Mouse (Mus musculus) adrenal gland, postnatal 10 days (tissue): ENCODE measurements at regions not wholly inside any gene's neighbourhood (a gene's known extent, or its start where the extent isn't known, plus 50 kb on each side); places are given as distances from the start of the nearest gene placed in this dataset.
A peak's percentile ranks its signal among the peaks of the same experiment; 100 is the strongest.

Source experiments
- DNase-seq: peaks from one replicate; pipeline ENCODE4 v3.0.0; 2021; ENCODE audit warnings: mixed read lengths

DNA sequence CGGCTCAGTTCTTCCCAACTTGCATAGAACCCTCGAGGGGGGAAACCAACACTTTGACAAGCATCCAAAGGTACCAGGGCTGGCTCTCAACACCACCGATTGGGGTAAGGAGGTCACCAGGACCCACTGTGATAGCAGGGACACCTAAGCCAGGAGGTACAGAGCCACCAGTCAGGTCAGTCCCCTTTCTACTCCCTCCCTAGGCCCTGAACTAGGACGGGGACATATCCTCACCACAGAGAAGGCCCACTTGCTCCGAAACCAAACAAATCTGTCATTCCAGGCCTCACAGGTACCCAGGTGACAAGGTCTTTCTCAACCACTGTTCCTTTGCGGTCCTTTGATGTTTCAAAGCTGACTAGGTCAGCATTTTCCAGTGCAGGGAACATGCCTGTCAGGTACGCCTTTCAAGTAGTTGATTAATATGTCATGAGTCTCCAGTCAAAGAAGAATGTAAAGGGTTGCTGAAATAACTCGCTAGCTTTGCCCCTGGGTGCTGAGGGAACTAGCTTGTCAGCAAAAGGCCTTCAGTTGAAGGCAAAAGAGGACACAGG, 95.4 kb downstream of the Zfp36l1 start:
- no peak for DNase-seq

DNA sequence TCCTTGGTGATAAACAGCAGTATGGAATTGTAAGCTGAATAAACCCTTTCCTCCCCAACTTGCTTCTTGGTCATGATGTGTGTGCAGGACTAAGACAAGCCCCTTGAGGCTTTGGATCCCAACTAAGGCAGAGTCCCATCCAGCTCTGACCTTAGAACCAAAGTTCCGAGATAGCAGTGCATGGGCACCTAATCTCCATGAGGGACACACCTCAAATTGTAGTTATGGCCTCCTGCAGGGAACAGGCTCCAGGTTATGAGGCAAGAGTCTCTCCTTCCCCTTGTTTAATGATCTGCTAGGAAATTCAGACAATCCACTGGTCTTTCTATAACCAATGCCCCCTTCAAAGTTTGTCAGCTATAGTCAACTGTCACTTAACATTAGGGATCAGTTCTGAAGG, 96.9 kb downstream of the Zfp36l1 start:
- no peak for DNase-seq

DNA sequence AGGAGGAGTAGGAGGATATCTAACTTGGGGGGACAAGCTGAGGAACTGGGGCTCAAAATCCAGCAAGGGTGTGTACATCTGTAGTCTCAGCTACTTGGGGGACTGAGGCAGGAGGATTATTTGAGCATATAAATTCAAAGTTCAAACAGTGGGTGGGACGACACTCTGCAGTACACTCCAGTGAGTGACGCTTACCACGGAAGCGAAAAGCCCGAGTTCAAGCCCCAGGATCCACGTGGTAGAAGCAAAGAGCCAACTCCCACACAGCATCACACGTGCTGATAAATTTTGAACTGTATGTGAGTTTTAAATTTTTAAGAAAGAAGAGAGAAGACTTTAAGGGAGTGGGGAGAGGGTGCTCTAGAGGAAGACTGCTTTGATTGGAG, 98.2 kb downstream of the Zfp36l1 start:
- DNase-seq, result no peak

DNA sequence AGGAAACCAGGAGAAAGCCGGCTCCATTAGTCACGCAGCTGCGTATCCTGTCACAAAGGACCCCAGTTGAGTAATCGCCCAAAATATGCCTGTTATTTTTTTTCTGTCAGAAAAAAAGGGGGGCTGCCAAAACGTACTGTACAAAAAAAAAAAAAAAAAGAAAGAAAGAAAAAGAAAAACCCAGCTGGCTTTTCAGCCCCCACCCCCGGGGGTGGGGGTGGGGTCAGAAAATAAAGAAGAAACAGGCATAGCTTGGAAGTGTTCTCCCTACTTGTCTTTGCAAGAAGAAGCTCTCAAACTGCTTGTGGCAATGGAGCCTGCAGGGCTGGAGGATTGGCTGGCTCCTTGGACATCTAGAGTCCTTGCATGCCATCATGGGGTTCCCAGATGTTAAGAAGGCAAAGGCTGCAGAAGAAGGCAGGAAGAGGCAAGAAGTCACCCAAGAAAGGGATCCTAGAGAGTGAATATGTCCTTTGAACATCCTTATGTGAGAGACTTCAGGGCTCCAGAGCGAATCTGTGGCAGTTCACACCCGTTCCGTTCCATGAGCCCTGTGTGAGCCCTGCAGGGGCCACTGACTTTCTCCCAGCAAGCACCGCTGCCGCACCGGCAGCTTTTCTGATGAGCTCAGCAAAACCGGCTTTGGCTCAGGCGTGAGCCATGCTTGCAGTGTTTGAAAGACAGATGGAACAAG, 98.8 kb downstream of the Zfp36l1 start:
- peak; percentile 53 for DNase-seq

DNA sequence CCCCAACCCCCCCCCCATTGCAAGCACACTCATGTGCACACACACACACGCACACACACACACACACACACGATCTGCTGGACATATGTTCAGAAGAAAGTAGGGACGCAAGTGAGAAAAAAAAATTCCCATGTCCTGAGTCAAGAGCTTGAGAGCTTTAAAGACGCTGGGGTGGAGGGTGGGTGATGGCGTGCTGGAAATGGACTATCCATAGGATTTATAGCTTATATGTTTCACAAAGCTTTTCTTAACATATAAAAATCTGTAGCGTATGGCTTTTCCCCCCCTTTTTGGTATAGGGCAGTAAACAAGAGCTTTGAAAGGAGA, 99.3 kb downstream of the Zfp36l1 start:
- no peak for DNase-seq

DNA sequence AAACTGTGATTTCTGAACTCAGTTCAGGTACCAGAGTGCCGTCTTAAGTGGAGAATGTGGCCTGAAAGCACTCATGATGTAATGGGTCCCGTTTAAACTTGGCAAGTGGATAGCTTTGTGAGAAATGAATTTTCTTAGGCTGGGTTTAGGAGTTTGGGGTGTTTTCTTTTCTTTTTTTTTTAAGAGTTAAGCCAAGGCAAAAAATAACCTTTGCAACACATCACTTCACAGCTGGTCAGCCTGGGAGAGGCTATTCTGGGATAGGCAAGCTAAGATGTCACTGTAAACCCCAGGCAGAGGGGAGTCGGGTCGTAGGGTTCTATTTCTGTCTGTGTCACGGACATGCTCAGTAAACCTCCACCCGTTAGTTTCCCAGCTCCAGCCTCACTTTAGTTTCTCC, 100.9 kb downstream of the Zfp36l1 start:
- no peak for DNase-seq

DNA sequence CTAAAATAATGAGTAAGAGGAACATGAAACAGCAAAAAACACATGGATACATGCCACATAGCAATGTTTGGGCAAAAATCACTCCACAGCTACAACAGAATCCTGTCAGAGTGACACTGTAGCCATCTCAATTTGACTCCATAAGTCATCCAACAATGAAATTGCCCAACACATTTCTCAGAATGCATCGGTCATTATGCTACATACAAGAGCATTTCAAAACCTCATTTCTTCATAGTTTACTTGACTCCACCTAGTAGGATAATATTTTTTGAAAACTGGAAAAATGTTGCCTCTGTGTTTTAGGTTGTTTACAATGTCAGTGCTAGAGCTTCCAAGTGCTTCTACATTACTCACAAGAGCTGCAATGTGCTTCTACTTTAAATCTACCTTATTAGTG, 101.9 kb downstream of the Zfp36l1 start:
- no peak for DNase-seq

DNA sequence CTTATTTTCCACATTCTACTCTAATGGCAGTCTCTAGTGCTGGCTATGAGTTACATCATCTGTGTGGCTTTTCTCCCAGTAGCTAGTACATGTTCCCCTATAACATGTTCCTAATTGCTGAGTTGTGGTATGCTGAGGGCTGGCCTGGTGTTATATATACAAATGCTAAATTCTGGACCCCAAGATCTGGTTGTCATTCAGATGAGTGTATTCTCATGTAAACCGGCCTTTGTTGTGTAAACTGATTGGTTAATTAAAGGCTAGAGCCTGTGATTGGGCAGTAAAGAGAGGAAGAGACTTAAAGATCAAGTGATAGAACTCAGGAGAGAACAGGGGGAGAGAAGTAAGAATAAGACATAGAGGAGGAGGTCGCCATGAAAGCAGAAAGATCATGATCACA, 102.6 kb downstream of the Zfp36l1 start:
- DNase-seq, result no peak

DNA sequence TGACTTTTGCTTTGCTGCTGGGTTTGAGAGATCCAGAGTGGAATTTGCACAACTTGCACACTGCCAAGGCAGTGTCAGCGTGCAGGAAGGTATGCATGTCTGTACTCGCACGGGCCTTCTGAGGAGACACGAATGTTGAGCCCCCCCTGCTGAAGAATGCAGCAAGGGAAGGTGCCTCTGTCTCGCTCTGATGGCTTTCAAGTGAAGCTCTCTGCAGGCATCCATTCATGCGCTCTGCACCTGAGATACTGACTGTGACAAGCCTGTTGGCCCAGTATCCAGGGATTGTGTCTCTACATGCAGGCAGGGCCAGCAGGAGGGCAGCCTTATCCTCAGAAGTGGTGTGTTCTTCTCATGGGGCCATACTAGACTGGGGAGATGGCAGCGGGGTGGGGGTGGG, 105.0 kb downstream of the Zfp36l1 start:
- DNase-seq, result no peak

DNA sequence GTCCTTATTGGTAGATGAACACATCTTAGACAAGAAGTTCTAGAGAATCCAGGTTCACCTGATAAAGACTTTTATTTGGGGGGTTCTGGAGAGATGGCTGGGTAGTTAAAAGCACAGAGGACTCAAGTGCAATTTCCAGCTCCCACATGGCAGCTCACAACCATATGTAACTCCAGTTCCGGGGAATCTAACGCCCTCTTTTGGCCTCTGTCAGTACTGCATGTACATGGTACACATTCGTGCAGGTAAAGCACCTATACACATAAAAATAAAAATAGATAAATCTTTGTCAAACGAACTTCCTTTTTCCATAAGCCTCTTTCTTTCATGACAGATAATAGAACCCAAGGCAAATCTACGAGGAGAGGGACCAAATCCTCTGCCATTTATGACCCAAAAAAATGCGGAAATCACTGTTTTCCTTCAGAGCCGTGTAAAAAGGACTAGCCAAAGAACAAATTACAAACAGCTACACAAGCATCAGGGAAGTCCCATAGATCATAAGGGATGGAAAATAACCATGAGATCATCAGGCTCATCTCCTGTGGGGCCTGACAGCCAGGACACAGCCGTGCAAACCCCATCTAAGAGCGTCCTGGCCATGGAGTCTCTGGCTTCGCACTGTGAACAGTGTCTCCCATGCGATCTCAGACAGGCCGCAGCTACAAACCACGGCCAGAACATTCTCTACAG, 107.4 kb downstream of the Zfp36l1 start:
- DNase-seq, result no peak

DNA sequence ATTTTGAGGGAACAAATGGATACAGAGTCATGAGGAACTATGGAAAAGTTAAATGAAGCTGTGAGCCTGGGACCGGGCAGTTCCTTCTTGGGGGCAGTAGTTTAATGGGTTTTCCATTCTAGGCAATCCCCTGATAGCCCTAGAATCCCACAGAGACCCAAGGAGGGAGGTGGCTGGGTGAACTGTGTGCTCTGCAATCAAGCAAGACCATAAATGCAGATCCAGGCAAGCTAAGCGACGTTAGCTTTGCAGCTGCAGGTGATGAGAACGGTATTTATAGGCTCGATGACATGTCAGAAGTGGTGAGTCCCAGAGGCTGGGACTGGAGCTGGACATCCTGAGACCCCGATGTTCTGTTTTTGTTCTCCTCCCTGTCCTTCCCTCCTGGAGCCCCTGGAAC, 108.2 kb downstream of the Zfp36l1 start:
- no peak for DNase-seq

DNA sequence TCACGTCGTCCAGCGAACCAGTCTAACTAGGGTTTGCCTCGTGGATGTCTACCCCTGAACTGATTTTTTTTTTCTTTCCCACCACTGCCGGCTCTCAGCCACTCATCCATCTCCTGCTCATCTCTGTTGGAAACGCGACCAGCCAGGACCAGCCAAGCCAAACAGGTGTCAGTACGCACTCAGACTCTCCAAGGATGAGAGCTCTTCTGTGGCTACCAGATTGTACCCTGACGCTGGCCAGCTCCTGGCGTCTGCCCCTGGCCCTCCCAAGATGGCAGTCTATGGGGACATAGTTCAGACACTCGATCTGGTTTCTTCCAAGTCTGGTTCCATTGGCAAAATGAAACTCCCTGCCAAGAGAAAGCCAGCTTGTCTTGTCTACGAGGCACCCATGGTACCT, 109.3 kb downstream of the Zfp36l1 start:
- no peak for DNase-seq

DNA sequence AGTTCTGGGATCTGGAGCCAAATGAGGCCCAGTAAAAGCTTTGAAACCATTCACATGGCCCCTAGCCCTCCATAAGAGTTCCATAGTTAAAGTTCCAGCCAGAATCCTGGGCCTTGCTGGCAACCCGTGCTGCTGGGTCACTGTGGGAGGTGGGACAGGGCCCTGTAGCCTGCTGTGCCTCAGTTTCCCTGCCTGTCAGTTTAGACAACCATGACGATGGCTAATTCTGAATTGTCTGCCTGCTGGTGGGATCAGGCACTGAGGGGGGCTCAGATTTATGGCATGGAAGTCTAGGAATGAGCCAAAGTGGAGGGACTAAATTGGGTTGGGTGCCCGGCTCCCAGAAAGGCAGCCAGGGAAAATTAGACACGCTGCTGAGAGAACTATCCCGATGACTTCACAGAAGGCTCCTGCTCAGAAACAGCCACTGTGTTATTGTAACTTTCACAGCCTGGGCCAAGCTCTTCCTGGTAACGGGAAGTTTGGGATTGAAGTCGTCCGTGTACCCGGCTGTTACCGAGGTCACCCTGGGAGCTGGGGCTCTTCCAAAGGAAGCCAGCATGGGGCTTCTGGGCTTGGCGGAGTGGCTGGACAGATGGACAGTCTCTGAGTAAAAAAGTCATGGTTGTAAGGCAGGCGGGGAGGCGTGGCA, 110.2 kb downstream of the Zfp36l1 start:
- DNase-seq, result no peak

DNA sequence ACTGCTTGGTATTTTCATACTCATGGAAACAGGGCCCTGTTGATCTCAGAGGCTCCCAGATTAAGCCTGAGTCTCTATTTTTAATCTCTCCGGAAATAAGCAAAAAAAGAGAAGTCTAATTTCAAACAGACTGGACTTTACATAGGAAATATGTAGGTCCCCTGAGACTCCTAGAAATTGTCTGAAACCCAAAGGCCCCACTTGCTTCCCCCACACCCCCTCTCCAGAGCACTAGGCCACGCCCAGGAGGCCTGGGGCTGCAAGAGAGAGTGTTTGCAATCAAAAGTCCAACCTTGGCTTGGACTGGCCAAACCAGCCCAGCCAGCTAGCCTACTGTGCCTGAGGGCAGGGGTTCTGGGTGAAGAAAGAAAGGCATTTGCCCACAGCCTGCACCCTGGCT, 111.0 kb downstream of the Zfp36l1 start:
- peak; percentile 45 for DNase-seq

DNA sequence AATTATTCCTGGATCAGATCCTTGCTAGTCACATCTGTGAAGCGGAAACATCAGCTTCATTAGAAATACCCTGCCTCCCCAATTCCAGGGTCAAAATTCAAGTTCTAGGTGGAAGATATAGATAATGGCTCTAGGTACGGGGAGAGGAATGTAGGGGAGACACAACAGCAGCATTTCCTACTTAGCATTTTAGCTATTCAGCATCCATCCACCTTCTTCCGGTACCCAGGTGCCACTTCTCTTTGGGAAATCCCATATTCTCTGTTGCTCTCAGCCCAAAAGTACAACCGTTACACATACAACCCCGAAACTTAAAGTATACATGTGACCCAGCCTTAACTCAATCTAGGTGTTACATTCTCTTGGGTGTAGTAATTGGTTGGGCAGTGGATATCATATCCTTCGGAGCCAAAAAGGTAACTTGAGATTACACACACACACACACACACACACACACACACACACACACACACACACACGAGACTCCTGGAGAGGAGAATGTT, 112.9 kb downstream of the Zfp36l1 start:
- no peak for DNase-seq

DNA sequence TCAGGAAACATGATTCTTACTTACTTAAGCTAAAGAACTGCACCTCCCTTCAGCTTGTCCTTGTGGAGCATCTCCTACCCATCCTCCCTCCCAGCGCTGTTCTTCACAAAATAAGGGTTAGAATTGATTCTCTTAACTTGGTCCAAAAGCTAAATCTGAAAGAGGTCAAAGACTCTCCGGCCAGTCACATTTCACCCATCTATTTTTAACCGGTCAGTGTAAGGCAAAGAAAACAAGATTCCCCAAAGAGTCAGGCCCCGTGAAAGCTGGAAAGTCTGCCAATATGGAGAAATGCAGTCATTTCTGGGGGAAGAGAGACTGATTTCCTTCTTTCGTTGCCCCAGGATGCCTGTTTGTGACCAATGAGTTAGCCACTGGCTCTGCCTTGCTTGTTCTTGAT, 114.0 kb downstream of the Zfp36l1 start:
- peak; percentile 36 for DNase-seq

DNA sequence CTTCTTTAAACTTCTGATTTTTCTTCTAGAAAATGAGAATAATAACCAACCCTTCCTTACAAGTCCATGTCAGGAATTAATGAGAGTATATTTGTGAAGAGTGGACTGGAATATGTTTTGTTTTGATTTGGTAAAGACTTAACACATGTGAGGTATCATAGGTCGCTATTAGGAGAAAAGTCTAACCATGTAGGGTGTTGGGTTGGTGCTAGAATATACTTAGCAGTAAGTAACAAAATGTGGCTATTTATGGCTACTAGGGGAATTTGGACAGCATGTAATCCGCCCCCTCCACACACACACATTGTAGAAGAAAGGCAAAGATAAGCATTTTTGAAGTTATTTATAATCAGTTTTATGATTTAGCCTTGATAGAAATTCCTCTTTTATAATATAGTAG, 114.5 kb downstream of the Zfp36l1 start:
- no peak for DNase-seq

DNA sequence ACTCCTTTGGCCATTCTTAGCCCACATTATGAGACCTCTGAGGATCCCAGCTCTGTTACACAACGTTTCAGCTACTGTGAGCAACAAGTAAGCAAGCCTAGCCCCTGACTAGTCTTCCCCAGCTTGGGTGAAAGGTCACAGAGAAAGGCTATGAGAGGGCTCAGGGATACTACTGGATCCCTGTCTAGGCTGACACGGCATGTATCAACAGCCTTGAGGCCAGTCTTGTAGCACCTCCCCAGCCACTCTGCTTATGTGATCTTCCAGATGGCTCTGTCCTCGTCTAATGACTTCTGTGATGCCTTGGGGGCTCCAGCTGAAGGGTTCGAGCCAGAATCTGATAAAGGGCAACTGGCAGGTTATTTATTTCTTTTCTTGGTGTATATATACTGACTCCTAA, 115.6 kb downstream of the Zfp36l1 start:
- DNase-seq, result no peak

DNA sequence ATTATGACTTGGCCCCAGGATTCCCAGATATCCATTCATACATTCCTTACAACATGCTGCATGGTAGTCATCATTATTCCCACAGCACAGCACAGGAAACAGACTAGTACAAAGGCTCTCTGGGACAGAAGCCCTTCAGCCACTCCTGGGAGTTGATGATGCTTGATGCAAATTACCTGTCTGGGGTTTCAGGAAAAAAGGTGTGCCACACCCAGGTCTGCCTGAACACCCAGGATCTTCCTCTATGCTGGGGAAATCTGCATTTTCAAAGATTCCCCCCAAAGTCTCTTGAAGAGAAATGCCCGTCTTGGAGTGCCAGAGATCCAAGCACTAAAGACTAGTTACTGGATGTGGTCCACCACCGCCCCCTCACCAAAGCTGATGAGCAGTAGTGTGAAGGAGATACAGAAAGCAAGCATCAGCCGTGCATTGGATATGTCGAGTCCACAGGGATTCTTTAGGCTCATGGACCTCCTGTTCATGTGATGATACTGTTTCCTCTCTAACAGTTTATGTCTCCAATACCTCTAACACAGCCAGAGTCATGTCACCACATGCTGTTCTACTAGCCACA, 117.2 kb downstream of the Zfp36l1 start:
- no peak for DNase-seq

DNA sequence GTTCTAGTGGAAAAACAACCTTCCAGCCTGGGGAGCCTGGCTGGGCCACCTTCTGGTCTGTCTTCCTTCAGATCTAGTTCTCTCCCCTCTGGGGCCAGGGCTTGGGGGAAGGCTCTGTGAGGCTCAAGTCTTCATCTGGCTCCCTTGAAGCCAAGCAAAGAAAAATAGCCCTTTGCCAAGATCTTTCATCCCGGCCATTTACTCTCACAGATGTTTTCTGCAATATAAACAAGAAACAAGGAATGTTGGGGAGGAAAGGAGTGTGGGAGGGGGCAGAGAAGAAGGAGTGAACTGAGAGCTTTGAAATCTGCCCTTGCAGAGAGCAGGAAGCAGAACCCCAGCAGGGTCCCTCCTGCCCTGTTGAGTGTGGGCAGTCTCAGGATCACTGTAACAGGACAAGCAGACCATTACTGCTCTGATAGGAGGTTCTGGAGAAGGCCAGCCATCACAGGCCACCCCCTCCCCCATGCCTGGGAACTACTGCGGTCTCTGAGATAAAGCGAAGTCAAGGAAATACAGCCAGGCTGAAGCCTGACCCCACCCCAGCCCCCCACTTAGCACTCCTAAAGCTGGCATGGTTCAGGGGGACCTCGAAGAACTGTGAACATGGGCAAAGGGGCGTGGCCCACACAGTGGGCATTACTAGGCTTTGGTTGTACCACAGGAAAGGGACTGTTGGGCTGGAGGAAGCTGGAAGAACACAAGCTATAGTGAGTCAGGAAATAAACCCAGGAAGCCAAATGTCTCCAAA, 118.8 kb downstream of the Zfp36l1 start:
- no peak for DNase-seq

DNA sequence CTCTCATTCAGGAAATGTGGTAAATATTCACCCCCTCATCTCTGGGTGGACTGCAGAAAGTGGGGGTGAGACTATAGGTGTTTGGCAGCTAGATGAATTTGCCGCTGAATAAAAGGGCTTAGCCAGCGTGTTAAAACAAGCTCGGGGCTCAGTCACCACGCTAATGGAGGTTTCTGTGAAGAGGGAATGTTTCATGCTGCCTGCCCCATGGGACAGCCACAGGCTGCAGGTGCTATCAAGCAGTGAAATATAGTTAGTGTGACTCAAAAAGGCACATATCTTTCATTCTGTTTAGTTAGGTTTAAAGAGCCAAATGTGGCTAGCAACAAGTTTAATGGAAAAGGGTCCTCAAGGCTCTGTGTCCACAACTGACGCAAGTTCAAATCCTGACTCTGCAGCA, 121.5 kb downstream of the Zfp36l1 start:
- no peak for DNase-seq

DNA sequence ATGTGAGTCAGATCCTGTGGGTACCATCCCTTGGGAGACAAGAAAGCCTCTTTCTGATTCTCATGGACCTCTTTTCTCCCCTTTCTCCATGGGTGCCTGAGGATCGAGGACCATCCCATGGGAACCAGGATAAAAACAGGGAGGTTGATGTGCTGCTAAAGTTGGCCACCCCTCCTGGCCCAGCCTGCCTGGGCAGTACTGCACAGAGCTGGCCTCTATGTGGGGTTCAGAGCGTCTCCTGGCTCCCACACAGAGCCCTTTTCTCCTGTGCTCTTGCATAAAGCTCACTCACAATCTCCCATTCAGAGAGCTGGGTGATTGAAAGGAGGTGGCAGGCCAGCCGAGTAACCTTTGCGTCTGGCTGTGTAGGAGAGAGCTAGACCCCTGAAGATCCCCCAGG, 122.1 kb downstream of the Zfp36l1 start:
- no peak for DNase-seq
